Mouse (Mus musculus) limb, embryonic 15.5 days (tissue): ENCODE data around the gene Cript. TPM values are rescaled to one million over a fixed set of nuclear protein-coding genes. Genes with fewer than 3 reads are reported as not detected.
"Not testable (repeated sequence)": the region's sequence is repeated elsewhere in the genome, so short reads cannot be mapped to it uniquely, and the experiment has no call there.

Experiments used
- ATAC-seq: fragments of 200-750 bp; cut with Nextera tagmentation; 2 replicates; pipeline ENCODE4 v1.8.0; 2017; ENCODE audit warnings: low read depth, moderate TSS enrichment; ENCODE audit not compliant: insufficient number of reproducible peaks, low FRiP score, low TSS enrichment
- H3K27ac ChIP-seq: fragments of 300-500 bp; sonication (generic); 2 replicates; pipeline ENCODE4 v1.5.1; 2015; ENCODE audit warnings: moderate library complexity, mild to moderate bottlenecking, inconsistent platforms
- H3K27me3 ChIP-seq: fragments of 300-500 bp; sonication (generic); 2 replicates; pipeline ENCODE4 v1.6.1; 2015; ENCODE audit warnings: inconsistent platforms
- H3K36me3 ChIP-seq: fragments of 300-500 bp; sonication (generic); 2 replicates; pipeline ENCODE4 v1.6.1; 2015; ENCODE audit warnings: inconsistent platforms
- H3K4me1 ChIP-seq: fragments of 300-500 bp; sonication (generic); 2 replicates; pipeline ENCODE4 v1.6.1; 2015; ENCODE audit warnings: inconsistent platforms
- H3K4me2 ChIP-seq: fragments of 300-500 bp; sonication (generic); 2 replicates; pipeline ENCODE4 v1.6.1; 2015; ENCODE audit warnings: mild to moderate bottlenecking, inconsistent platforms
- H3K4me3 ChIP-seq: fragments of 300-500 bp; sonication (generic); 2 replicates; pipeline ENCODE4 v1.5.1; 2015; ENCODE audit warnings: mild to moderate bottlenecking, inconsistent platforms
- H3K9ac ChIP-seq: fragments of 300-500 bp; sonication (generic); 2 replicates; pipeline ENCODE4 v1.6.1; 2015; ENCODE audit warnings: inconsistent platforms
- H3K9me3 ChIP-seq: fragments of 300-500 bp; sonication (generic); 2 replicates; pipeline ENCODE4 v1.6.1; 2016; ENCODE audit warnings: inconsistent platforms
- WGBS: fragments of 180-500 bp; shearing (Covaris S2); methylation state at CpG from one replicate; pipeline ENCODE4 v1.1.7; 2015; 5-methylcytosine and 5-hydroxymethylcytosine counted together
- polyA plus RNA-seq: library from polyadenylated mRNA; unstranded; fragments of >200 nt; fragmentation: Nextera tagmentation; extraction: Ambion mirVana; gene quantifications from 2 replicates; pipeline ENCODE4 v1.2.1, GENCODE M21; 2015

The Cript gene
- polyA plus RNA-seq, 1 experiment from 2014 or later = 117 TPM

DNA sequence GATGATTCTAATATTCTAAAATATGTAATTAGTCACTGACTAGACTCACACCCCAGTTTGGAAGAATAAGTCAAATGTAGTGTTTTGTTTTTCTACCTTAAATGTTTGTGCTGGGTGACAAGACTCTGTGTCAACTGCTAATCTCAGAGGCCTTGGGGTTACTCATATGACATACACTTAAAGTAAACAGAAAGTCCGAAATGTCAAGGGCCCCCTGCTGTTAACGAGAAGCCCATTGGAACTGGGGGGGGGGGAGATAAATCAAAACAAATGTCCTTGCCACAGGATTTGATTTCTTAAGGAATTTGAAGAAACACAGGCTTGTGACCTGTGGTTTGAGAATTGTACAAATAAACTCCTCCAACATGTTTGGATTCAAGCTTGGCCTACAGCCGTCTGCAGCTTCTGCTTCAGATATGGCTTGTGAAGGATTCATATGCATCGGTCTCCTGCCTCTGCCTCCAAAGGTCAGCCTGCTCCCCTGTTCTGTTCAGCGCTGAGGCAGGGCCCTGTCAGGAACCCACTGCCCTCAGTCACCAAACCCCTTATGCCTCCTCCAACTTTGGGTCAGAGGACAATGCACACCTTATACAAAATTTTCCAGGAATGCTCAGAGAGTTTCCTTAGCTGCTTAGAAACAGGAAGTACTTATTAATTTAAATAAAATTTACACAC lies 47.6 kb downstream of the Cript start:
- no peak for ATAC-seq
- no peak overlapping the region for H3K4me2 ChIP-seq
- no peaks in the 10 kb centered on the region for H3K9me3 ChIP-seq
- H3K4me1 ChIP-seq = no peaks in the 10 kb centered on the region
- no peak overlapping the region for H3K27ac ChIP-seq
- no peaks in the 10 kb centered on the region for H3K36me3 ChIP-seq
- H3K9ac ChIP-seq = no peak overlapping the region
- H3K4me3 ChIP-seq = no peak overlapping the region
- H3K27me3 ChIP-seq = no peaks in the 10 kb centered on the region
- WGBS = 55% methylated on average over 5 of the region's 5 CpGs

DNA sequence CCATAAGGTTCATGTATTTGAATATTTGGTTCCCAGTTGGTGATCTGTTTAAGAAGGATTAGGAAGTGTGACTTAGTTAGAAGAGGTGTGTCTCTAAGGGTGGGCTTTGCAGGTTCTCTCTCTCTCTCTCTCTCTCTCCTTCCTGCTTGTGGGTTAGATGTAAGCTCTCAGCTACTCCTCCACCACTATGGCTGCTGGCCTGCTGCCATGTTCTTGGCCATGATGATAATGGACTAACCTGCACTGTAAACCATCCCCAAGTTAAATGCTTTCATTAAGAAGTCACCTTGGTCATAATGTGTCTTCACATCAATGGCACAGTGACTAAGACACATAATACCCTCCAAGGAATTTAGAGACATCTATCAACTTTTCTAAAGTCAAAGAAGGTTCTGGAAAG lies 48.1 kb downstream of the Cript start:
- no peaks in the 10 kb centered on the region for H3K36me3 ChIP-seq
- H3K9me3 ChIP-seq = no peaks in the 10 kb centered on the region
- H3K4me3 ChIP-seq = no peak overlapping the region
- no peaks in the 10 kb centered on the region for H3K4me1 ChIP-seq
- H3K27ac ChIP-seq = no peak overlapping the region
- no peak for ATAC-seq
- no peak overlapping the region for H3K4me2 ChIP-seq
- no peak overlapping the region for H3K9ac ChIP-seq
- H3K27me3 ChIP-seq = no peaks in the 10 kb centered on the region

DNA sequence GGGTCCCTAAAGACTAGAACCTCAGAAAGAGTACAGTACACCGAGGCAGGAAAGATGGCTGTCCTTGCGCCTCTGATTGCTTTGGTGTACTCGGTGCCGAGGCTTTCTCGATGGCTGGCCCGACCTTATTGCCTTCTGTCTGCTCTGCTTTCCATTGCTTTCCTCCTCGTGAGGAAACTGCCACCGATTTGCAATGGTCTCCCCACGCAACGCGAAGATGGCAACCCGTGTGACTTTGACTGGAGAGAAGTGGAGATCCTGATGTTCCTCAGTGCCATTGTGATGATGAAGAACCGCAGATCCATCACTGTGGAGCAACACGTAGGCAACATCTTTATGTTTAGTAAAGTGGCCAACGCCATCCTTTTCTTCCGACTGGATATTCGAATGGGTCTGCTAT lies 52.9 kb downstream of the Cript start:
- H3K9ac ChIP-seq, H3K27me3 ChIP-seq, H3K4me2 ChIP-seq, ATAC-seq, H3K4me1 ChIP-seq, H3K36me3 ChIP-seq, H3K9me3 ChIP-seq, H3K27ac ChIP-seq, H3K4me3 ChIP-seq: not testable (repeated sequence)
- WGBS = 95% methylated on average over 17 of the region's 17 CpGs

DNA sequence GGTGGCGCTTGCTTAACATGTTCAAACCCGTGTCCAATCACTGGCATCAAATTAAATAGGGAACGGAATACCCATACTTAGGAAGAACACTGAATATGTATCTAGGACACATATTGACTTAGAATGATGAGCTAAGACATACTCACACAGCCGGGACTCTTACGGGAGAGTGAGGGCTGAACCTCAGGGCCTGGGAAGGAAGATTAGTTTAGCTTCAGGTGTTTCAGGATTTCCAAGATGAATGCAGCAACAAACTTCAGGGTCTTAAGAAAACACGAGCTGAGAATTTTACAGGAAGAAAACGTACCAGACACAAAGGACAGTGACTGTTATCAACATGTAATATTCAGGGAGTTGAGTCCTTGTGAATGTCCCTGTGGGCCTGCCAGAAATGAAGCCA lies 55.4 kb downstream of the Cript start:
- Histone ChIP-seq H3K27me3 (no peaks in the 10 kb centered on the region), H3K27ac (no peak overlapping the region), H3K4me3 (no peak overlapping the region), H3K9ac (no peak overlapping the region), H3K9me3 (no peaks in the 10 kb centered on the region; the same call in 1 of the 2 replicates), H3K36me3 (no peaks in the 10 kb centered on the region), H3K4me2 (no peak overlapping the region), H3K4me1 (no peaks in the 10 kb centered on the region)
- ATAC-seq = no peak
- WGBS = 86% methylated on average over 7 of the region's 7 CpGs

DNA sequence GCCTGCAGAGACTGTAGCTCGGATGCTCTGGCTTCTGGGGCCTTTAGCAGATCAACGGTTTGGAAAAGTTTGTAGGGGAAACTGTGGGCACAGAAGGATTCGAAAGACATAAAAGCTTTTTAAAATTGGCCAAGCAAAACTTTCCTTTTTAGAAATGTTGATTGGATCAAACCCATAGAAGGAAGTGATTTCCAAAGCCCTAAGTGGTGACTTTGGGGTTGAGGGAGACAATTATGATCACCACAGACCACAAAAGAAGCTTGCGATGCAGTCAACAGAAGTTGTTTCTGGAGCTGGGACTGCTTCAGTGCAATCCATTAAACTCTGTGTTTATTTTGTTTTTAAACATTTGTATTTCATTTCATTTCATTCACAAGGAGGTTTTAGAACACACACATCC lies 57.2 kb downstream of the Cript start:
- no peaks in the 10 kb centered on the region for H3K36me3 ChIP-seq
- H3K27me3 ChIP-seq = no peaks in the 10 kb centered on the region
- H3K4me2 ChIP-seq = no peak overlapping the region
- no peaks in the 10 kb centered on the region; the same call in 1 of the 2 replicates for H3K9me3 ChIP-seq
- H3K4me1 ChIP-seq = no peaks in the 10 kb centered on the region
- no peak overlapping the region for H3K9ac ChIP-seq
- ATAC-seq = no peak
- H3K27ac ChIP-seq = no peak overlapping the region
- no peak overlapping the region for H3K4me3 ChIP-seq
- WGBS = 85% methylated on average over 4 of the region's 4 CpGs

DNA sequence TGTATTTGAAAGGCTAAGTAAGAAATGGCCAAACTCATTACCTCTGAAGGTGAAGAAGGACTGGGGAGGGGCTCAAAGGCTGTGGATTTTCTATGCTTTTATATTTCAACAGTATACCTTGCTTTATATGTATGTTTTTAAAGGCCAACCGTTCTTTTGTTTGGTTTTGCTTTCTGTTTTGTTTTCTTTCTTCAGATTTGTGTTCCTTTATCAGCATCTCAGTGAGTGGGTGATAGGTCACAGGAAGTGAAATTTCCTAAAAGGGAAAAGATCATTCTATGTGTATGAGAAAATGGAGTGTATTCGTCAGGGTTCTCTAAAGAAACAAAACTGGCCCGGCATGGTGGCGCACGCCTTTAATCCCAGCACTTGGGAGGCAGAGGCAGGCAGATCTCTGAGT lies 58.3 kb downstream of the Cript start:
- no peaks in the 10 kb centered on the region; the same call in 1 of the 2 replicates for H3K9me3 ChIP-seq
- H3K4me3 ChIP-seq = no peak overlapping the region
- H3K27me3 ChIP-seq = no peaks in the 10 kb centered on the region
- H3K9ac ChIP-seq = no peak overlapping the region
- no peaks in the 10 kb centered on the region for H3K36me3 ChIP-seq
- 81% methylated on average over 5 of the region's 5 CpGs for WGBS
- no peak overlapping the region for H3K27ac ChIP-seq
- no peak for ATAC-seq
- no peaks in the 10 kb centered on the region for H3K4me1 ChIP-seq
- no peak overlapping the region for H3K4me2 ChIP-seq

Other genes with a start within 250 kb of the Cript start
- gene Tmem247, start 108.2 kb upstream of the Cript start, polyA plus RNA-seq = not detected in 2 replicates
- gene Atp6v1e2, start 77.7 kb upstream of the Cript start, polyA plus RNA-seq = 0.24 TPM in 1 of 2 replicates, not detected in the other
- gene Rhoq, start 62.5 kb upstream of the Cript start, polyA plus RNA-seq = 22.0 and 23.0 TPM in 2 replicates
- 28.3 and 30.4 TPM in 2 replicates for gene Pigf, start 144 bp upstream of the Cript start, polyA plus RNA-seq
- 13.1 and 15.5 TPM in 2 replicates for gene Socs5, start 82.1 kb downstream of the Cript start, polyA plus RNA-seq
- gene Mcfd2, start 240.4 kb downstream of the Cript start, polyA plus RNA-seq = 92.1 and 100 TPM in 2 replicates